Mouse (Mus musculus) right cerebral cortex, adult 18-20 months (tissue): ENCODE data around the gene Hist3h2ba.

Source experiments
- DNase-seq: peaks from one replicate; pipeline ENCODE4 v3.0.0; 2022; ENCODE audit warnings: mixed read lengths

The Hist3h2ba gene

DNA sequence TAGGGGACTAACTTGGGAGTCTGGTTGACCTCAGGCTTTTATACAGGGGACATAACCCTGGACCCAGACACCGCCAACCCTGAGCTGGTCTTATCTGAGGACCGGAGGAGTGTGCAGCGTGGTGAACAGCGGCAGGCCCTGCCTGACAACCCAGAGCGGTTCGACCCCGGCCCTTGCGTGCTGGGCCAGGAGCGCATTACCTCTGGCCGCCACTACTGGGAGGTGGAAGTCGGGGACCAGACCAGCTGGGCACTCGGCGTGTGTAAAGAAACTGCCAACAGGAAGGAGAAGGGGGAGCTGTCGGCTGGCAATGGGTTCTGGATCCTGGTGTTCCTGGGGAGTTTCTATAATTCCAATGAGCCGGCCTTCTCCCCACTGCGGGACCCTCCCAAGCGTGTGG is 41.4 kb downstream of the Hist3h2ba start:
- DNase-seq = no peak

DNA sequence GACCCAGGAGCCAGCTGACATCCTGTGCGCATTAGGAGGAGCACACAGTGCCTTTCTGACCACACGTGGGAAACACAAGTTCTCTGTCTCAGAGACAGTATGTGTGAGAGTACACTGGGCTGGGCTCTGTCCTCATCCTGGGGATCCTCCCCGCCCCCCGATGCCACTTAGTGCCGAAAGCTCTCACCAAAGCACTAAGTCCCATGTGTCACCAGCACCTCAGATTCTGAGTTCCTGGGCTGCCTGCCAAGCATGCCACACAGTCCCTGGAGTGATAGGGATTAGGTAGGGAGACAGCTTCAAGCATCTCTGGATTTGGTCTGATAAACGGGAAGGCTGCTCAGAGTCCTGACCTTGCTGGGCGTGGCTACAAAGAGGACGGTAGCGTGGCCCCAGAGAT is 42.1 kb downstream of the Hist3h2ba start:
- peak; percentile 56 for DNase-seq

DNA sequence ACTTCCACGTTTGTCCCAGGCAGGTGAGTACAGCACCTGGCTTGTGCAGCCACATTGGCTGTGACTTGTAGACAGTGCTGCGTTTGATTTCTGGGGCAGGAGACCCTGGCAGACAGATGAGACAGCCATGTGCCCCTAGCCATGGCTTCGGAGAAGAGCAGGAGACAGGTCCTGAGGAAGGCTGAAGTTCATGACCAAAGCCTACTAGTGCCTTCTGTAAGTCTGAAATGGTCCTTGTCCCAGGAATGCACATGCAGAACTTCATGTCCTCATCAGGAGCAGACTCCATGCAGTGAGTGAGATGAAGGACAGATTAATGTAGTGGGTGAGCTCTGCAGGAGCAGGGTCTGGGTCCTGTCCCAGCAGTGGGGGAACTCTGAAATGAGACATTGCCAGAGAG is 43.2 kb downstream of the Hist3h2ba start:
- DNase-seq = no peak

DNA sequence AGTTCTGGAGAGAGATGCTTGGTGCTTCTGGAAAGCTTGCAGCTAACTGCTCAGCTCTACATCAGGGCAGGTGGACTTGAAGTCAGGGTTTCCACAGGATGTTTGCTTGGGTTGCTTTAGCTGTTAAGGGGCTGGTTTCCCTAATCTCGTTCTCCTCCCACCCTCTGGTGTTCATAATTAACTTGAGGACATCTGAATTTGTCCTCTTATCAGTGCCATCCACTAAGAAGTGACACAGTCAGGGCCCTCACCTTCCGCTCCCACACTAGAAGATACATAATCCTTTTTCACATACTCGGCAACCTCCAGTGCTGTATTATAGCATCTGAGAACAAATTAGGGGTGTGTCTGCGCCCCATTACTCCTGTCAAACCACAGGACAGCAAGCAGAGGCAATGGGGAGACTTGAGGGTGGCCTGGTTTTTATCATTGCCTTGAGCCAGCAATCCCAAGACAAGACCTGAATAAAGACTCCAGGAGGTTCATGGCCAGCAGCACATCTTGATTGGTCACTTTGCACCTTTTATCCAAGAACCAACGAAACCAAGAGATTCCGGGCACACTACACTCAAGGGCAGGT is 44.5 kb downstream of the Hist3h2ba start:
- DNase-seq = no peak

DNA sequence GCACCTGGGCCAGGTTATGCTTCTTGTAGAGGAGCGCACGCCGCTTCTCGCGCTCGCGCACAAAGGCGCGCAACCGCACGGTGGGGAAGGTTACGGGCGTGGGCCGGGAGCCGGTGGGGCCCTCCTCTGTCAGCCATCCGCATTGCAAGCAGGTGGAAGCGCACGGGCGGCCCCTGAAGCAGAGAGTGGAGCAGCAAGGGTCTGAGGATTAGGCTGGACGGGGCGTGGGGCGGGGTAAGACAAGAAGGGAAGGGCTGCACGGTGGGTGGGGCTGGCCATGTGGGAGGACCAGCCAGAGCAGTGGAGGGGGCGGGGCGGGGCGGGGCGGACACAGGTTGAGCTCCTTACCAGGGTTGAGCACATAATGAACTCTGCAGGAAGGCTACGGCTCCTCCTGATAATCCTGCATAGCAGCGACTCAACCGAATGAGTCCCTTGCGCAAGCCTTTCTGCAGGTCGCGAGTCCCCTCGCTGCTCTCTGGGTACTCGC is 45.7 kb downstream of the Hist3h2ba start:
- peak; percentile 35 for DNase-seq

DNA sequence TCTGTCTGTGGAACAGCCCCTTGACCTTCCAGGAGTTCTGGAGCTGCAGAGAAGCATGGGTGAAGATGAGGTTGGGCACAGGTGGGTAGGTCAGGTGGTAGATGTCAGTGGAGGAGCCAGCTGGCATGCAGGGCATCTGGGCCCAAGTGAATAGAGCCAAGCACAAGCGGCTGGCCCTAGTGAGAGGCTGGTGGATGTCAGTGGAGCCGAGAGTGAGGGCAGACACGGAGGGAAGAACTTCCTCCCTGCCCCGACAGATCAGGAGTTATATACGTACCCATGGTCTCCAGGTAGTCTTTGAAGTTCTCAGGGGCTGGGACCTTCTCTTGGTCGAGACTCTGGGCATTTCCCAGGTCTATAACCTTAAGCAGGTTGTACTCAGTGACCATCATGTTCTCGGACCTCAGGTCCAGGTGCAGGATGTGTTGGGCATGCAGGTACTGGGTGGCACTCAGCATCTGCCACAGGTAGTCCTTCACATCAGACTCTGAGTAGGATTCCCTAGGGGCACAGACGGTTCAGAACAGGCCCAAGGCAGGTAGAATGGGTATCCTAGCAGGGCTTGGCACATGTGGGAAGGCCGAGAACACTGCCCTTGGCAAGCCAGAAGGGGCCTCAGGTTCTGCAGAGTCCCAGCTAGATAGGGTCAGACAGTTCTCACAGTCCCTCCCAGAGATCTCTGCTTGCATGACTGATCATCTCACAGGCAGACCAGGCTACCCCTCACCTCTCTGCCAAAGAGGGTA is 46.5 kb downstream of the Hist3h2ba start:
- DNase-seq = no peak

DNA sequence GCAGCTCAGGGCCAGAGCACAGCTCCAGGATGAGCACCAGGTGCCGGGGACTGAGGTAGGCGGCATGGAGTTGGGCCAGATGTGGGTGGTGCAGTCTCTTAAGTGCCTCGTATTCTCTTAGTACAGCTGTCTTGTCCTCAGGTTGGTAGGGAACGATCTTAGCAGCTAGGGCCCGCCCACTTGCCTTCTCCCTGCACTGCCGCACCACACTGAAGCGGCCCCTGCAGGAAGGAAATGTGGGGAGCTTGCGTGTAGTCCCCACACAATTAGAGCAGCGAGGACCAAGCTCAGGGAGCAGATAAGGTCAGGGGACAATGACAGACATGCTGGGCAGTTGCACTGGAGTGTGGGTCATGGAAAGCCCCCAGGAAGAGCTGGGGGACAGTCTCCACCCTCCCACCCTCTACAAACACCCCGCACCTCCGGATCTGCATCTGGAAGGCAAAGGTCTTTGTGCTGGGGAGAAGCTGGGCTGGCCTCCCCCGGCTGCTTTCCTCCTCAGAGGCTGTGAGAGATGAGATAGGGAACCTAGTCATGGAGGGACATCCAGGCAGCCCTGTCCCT is 47.2 kb downstream of the Hist3h2ba start:
- DNase-seq = peak; percentile 68

DNA sequence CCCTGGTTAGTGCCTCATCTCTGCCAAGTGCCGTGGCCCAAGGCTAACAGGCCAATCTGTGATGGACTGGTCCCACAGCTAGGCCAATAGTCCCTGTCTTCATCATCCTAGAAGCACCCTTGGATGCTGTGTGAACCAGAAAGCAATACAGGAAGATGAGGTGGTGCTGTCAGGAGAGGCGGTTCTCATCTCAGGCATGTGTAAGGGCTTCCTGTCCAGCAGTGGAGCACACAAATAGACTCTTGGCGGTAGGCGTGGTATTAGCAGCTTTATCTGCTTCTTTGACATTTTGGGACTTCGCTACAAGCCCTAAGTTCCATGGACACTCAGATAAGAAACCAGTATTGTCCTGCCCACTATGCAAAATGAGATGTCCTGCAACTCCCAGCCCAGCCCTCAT is 48.8 kb downstream of the Hist3h2ba start:
- DNase-seq = no peak
